Mouse (Mus musculus): ENCODE results near the gene Morc2a.
"Not testable (repeated sequence)": the region's sequence is repeated elsewhere in the genome, so short reads cannot be mapped to it uniquely, and the experiment has no call there.

The Morc2a gene

GRCm38 (mm10) chr11:3648964-3649841 is at the start of gene Morc2a:
Gene Morc2a (plus strand): TSS chr11:3649191.
- Histone ChIP-seq H3K4me1 (replicated peaks; ENCODE audit: low read depth, low read length) (peaks cover 55% of the 10 kb centered on the region), H3K4me3 (replicated peaks; ENCODE audit: low read length) (peak within 1 kb of the TSS; percentile 94), H3K27me3 (ENCODE audit: insufficient read depth, low read length) (no peaks in the 10 kb centered on the region), H3K36me3 (ENCODE audit: insufficient read depth, low read length) (peaks cover 58% of the 10 kb centered on the region), H3K9me3 (ENCODE audit: low read length) (no peaks in the 10 kb centered on the region)
- no peak for TF ChIP-seq NANOG (IDR thresholded peaks at IDR 0.05; ENCODE audit: borderline replicate concordance, low read length)
- no peak for TF ChIP-seq POU5F1 (IDR thresholded peaks at IDR 0.05; ENCODE audit: borderline replicate concordance, low read length)
- TF ChIP-seq CTCF (conservative IDR thresholded peaks at IDR 0.05; ENCODE audit: low read length): no peak

- H3K27me3 ChIP-seq (ENCODE audit: insufficient read depth, low read length); H3K36me3 ChIP-seq (ENCODE audit: insufficient read depth, low read length); H3K4me1 ChIP-seq (replicated peaks; ENCODE audit: low read depth, low read length); H3K9me3 ChIP-seq (ENCODE audit: low read length); H3K4me3 ChIP-seq (replicated peaks; ENCODE audit: low read length): not testable (repeated sequence)
These were observed 47.0 kb upstream of the Morc2a start for GRCm38 (mm10) chr11:3601966-3602365.

- not testable (repeated sequence) for H3K4me3 ChIP-seq (replicated peaks; ENCODE audit: low read length); H3K9me3 ChIP-seq (ENCODE audit: low read length); H3K27me3 ChIP-seq (ENCODE audit: insufficient read depth, low read length); H3K4me1 ChIP-seq (replicated peaks; ENCODE audit: low read depth, low read length); H3K36me3 ChIP-seq (ENCODE audit: insufficient read depth, low read length)
- TF ChIP-seq CTCF (conservative IDR thresholded peaks at IDR 0.05; ENCODE audit: low read length): 0 out of 2 replicates have a peak, but pooled peaks have one; percentile 7
These were observed 46.3 kb upstream of the Morc2a start for GRCm38 (mm10) chr11:3602687-3603086.

- Histone ChIP-seq H3K27me3 (ENCODE audit: insufficient read depth, low read length) (no peaks in the 10 kb centered on the region), H3K4me3 (replicated peaks; ENCODE audit: low read length) (no peak overlapping the region), H3K4me1 (replicated peaks; ENCODE audit: low read depth, low read length) (peaks cover 15% of the 10 kb centered on the region), H3K36me3 (ENCODE audit: insufficient read depth, low read length) (no peaks in the 10 kb centered on the region), H3K9me3 (ENCODE audit: low read length) (peaks cover 7% of the 10 kb centered on the region; the same call in 1 of the 2 replicates)
- TF ChIP-seq CTCF (conservative IDR thresholded peaks at IDR 0.05; ENCODE audit: low read length) (no peak), POU5F1 (IDR thresholded peaks at IDR 0.05; ENCODE audit: borderline replicate concordance, low read length) (no peak), NANOG (IDR thresholded peaks at IDR 0.05; ENCODE audit: borderline replicate concordance, low read length) (no peak)
These were observed 42.5 kb upstream of the Morc2a start for GRCm38 (mm10) chr11:3606456-3606855.

- Histone ChIP-seq H3K27me3 (ENCODE audit: insufficient read depth, low read length) (no peaks in the 10 kb centered on the region), H3K4me3 (replicated peaks; ENCODE audit: low read length) (no peak overlapping the region), H3K9me3 (ENCODE audit: low read length) (peaks cover 4% of the 10 kb centered on the region; the same call in 1 of the 2 replicates), H3K4me1 (replicated peaks; ENCODE audit: low read depth, low read length) (peaks cover 10% of the 10 kb centered on the region), H3K36me3 (ENCODE audit: insufficient read depth, low read length) (no peaks in the 10 kb centered on the region)
- TF ChIP-seq CTCF (conservative IDR thresholded peaks at IDR 0.05; ENCODE audit: low read length): no peak
- no peak for TF ChIP-seq POU5F1 (IDR thresholded peaks at IDR 0.05; ENCODE audit: borderline replicate concordance, low read length)
- TF ChIP-seq NANOG (IDR thresholded peaks at IDR 0.05; ENCODE audit: borderline replicate concordance, low read length): no peak
These were observed 33.4 kb upstream of the Morc2a start for GRCm38 (mm10) chr11:3615576-3615975.

- H3K4me3 ChIP-seq (replicated peaks; ENCODE audit: low read length): no peak overlapping the region
- H3K4me1 ChIP-seq (replicated peaks; ENCODE audit: low read depth, low read length): peaks cover 35% of the 10 kb centered on the region
- no peaks in the 10 kb centered on the region for H3K36me3 ChIP-seq (ENCODE audit: insufficient read depth, low read length)
- TF ChIP-seq NANOG (IDR thresholded peaks at IDR 0.05; ENCODE audit: borderline replicate concordance, low read length): no peak
- no peak for TF ChIP-seq CTCF (conservative IDR thresholded peaks at IDR 0.05; ENCODE audit: low read length)
- TF ChIP-seq POU5F1 (IDR thresholded peaks at IDR 0.05; ENCODE audit: borderline replicate concordance, low read length): no peak
- H3K9me3 ChIP-seq (ENCODE audit: low read length): peaks cover 13% of the 10 kb centered on the region
- peaks cover 12% of the 10 kb centered on the region for H3K27me3 ChIP-seq (ENCODE audit: insufficient read depth, low read length)
These were observed 26.2 kb upstream of the Morc2a start for GRCm38 (mm10) chr11:3622826-3623225.

- no peak overlapping the region for H3K4me3 ChIP-seq (replicated peaks; ENCODE audit: low read length)
- TF ChIP-seq CTCF (conservative IDR thresholded peaks at IDR 0.05; ENCODE audit: low read length) (no peak), NANOG (IDR thresholded peaks at IDR 0.05; ENCODE audit: borderline replicate concordance, low read length) (no peak), POU5F1 (IDR thresholded peaks at IDR 0.05; ENCODE audit: borderline replicate concordance, low read length) (no peak)
These were observed 24.5 kb upstream of the Morc2a start for GRCm38 (mm10) chr11:3624391-3625027.

GRCm38 (mm10) chr11:3628999-3629491 is 19.9 kb upstream of the Morc2a start:
- Histone ChIP-seq H3K9me3 (ENCODE audit: low read length) (peaks cover 16% of the 10 kb centered on the region), H3K4me3 (replicated peaks; ENCODE audit: low read length) (peak overlapping the region; percentile 80), H3K36me3 (ENCODE audit: insufficient read depth, low read length) (no peaks in the 10 kb centered on the region), H3K4me1 (replicated peaks; ENCODE audit: low read depth, low read length) (peaks cover 28% of the 10 kb centered on the region), H3K27me3 (ENCODE audit: insufficient read depth, low read length) (peaks cover 35% of the 10 kb centered on the region)
- TF ChIP-seq CTCF (conservative IDR thresholded peaks at IDR 0.05; ENCODE audit: low read length) (no peak), POU5F1 (IDR thresholded peaks at IDR 0.05; ENCODE audit: borderline replicate concordance, low read length) (no peak), NANOG (IDR thresholded peaks at IDR 0.05; ENCODE audit: borderline replicate concordance, low read length) (no peak)

More at GRCm38 (mm10) chr11:3624391-3625027, 24.5 kb upstream of the Morc2a start:
- H3K36me3 ChIP-seq (ENCODE audit: insufficient read depth, low read length): no peaks in the 10 kb centered on the region
- peaks cover 16% of the 10 kb centered on the region for H3K9me3 ChIP-seq (ENCODE audit: low read length)
- peaks cover 28% of the 10 kb centered on the region for H3K27me3 ChIP-seq (ENCODE audit: insufficient read depth, low read length)
- peaks cover 42% of the 10 kb centered on the region for H3K4me1 ChIP-seq (replicated peaks; ENCODE audit: low read depth, low read length)

- not testable (repeated sequence) for H3K36me3 ChIP-seq (ENCODE audit: insufficient read depth, low read length)
These were observed 15.7 kb upstream of the Morc2a start for GRCm38 (mm10) chr11:3633269-3633668.

More at GRCm38 (mm10) chr11:3633269-3633668, 15.7 kb upstream of the Morc2a start:
- not testable (repeated sequence) for H3K4me3 ChIP-seq (replicated peaks; ENCODE audit: low read length); H3K9me3 ChIP-seq (ENCODE audit: low read length); H3K4me1 ChIP-seq (replicated peaks; ENCODE audit: low read depth, low read length)
- H3K27me3 ChIP-seq (ENCODE audit: insufficient read depth, low read length): peaks cover 21% of the 10 kb centered on the region
